17 mouse cellular contexts compared by ENCODE assay signal in genomic region chr5:130007344-130007743, GRCm38 (mm10). TPM values are rescaled to one million over a fixed set of nuclear protein-coding genes. Genes with fewer than 3 reads are reported as not detected.
DNase-seq lines count a peak whose midpoint lies in the region; ATAC-seq and TF ChIP-seq lines count a peak whose summit lies in the region.
"Had no signal": no experiment of that assay in that cellular context is flagged by ENCODE, and none has a peak within 500 bp of the region (broad histone marks: within the 10 kb centered on the region; RNA-seq: fewer than 3 reads in every experiment).

No protein-coding gene starts in this region.

- no peaks in the 10 kb centered on the region for H3K27me3 ChIP-seq in kidney, postnatal 0 days (ENCODE audit: insufficient read depth, low read length)
- H3K27me3 ChIP-seq: embryonic facial prominence, embryonic 13.5 days; forebrain, embryonic 13.5 days; limb, embryonic 12.5 days had no signal

- no peak overlapping the region for H3K27ac ChIP-seq in kidney, postnatal 0 days
- no peak overlapping the region for H3K27ac ChIP-seq in bone marrow, adult 2 months (ENCODE audit: control insufficient read depth, insufficient read depth, low read depth, low read length, poor library complexity)
- H3K27ac ChIP-seq: embryonic facial prominence, embryonic 13.5 days; forebrain, embryonic 13.5 days; limb, embryonic 12.5 days had no signal

- ATAC-seq in kidney, postnatal 0 days (replicated peaks; ENCODE audit: low FRiP score, low read depth), result no peak
- ATAC-seq: forebrain, embryonic 13.5 days had no signal

- no peak for TF ChIP-seq POLR2A in bone marrow, adult 2 months (IDR thresholded peaks at IDR 0.05; ENCODE audit: borderline replicate concordance, control insufficient read depth, low read depth, low read length)

- no peak overlapping the region for H3K9ac ChIP-seq in kidney, postnatal 0 days (ENCODE audit: low read depth, low read length)
- H3K9ac ChIP-seq: embryonic facial prominence, embryonic 13.5 days; forebrain, embryonic 13.5 days; limb, embryonic 12.5 days had no signal

- 0 out of 2 replicates have a peak, but pooled peaks cover 5% of the 10 kb centered on the region for H3K4me1 ChIP-seq in kidney, postnatal 0 days (replicated peaks; ENCODE audit: insufficient read depth, low read length)
- H3K4me1 ChIP-seq in bone marrow, adult 2 months (ENCODE audit: control insufficient read depth, insufficient read depth, low read length), result peaks cover 2% of the 10 kb centered on the region; the same call in 1 of the 2 replicates

- H3K4me2 ChIP-seq in kidney, postnatal 0 days (ENCODE audit: low read length), result no peak overlapping the region
- H3K4me2 ChIP-seq: embryonic facial prominence, embryonic 13.5 days; forebrain, embryonic 13.5 days; limb, embryonic 12.5 days had no signal

- no peaks in the 10 kb centered on the region for H3K9me3 ChIP-seq in kidney, postnatal 0 days (replicated peaks; ENCODE audit: low read length)

- WGBS in kidney, postnatal 0 days, result 82% methylated on average over 1 of the region's 1 CpGs
- 67% methylated on average over 1 of the region's 1 CpGs for WGBS in bone marrow, adult 2 months

- no peak for DNase-seq in kidney, postnatal 0 days (ENCODE audit: low spot score)
- no peak for DNase-seq in kidney, adult 8-10 months
- DNase-seq in 416B (ENCODE audit: low read depth), result peak; percentile 55
- DNase-seq in CD4-positive, CD25-positive, alpha-beta regulatory T cell, adult 2 months (ENCODE audit: low read depth, low spot score), result peak; percentile 70
- no peak for DNase-seq in heart, postnatal 36 days
- DNase-seq in left cerebral cortex, adult 8-10 months (ENCODE audit: low spot score in 2 of 2), result no peak
- DNase-seq in retina, postnatal 1 day, result no peak
- DNase-seq: adrenal gland, postnatal 25 days; cerebellum, adult 9-10 months; gastrocnemius, postnatal 25 days; heart, postnatal 10 days; kidney, adult 18-20 months; layer of hippocampus, adult 9-11 months had no signal

- intact Hi-C loops in heart, postnatal 36 days (cut with DNase I), result no loop called here

- peak; percentile 58 for TF ChIP-seq CTCF in kidney, postnatal 0 days (IDR thresholded peaks at IDR 0.05; ENCODE audit: low read depth)
- TF ChIP-seq CTCF in bone marrow, adult 2 months (IDR thresholded peaks at IDR 0.05; ENCODE audit: control insufficient read depth, insufficient read depth, low read length), result 0 out of 2 replicates have a peak, but pooled peaks have one; percentile 9

- H3K4me3 ChIP-seq in kidney, postnatal 0 days (replicated peaks; ENCODE audit: low read depth, low read length), result no peak overlapping the region
- no peak overlapping the region for H3K4me3 ChIP-seq in bone marrow, adult 2 months (replicated peaks; ENCODE audit: control insufficient read depth, low read depth, low read length)
- H3K4me3 ChIP-seq: embryonic facial prominence, embryonic 13.5 days; forebrain, embryonic 13.5 days; limb, embryonic 12.5 days had no signal

- no peaks in the 10 kb centered on the region for H3K36me3 ChIP-seq in kidney, postnatal 0 days (ENCODE audit: insufficient read depth, low read length)

RNA-seq across cellular contexts. Expression of gene Gusb, which starts 4.5 kb away (rescaled TPM):
- 51.2 and 52.7 TPM in 2 replicates for polyA plus RNA-seq in kidney, postnatal 0 days (2015; fragmentation: Nextera tagmentation; extraction: Ambion mirVana)
- 14.5 and 22.6 TPM in 2 replicates for polyA plus RNA-seq in bone marrow, adult 2 months (2011; ENCODE audit: insufficient read depth, insufficient read length, low replicate concordance, missing spikeins)
- total RNA-seq in heart, postnatal 36 days (2021), result 10 to 100 TPM; 13.3 to 15.6 TPM
- 10 to 100 TPM; 12.7 to 40.4 (median 22.1) TPM for total RNA-seq in left cerebral cortex, adult 8-10 months (2022)

RNA-seq across cellular contexts. Expression of gene Asl, which starts 21.7 kb away (rescaled TPM):
- 86.4 and 94.1 TPM in 2 replicates for polyA plus RNA-seq in kidney, postnatal 0 days (2015; fragmentation: Nextera tagmentation; extraction: Ambion mirVana)
- 14.9 and 37.1 TPM in 2 replicates for polyA plus RNA-seq in bone marrow, adult 2 months (2011; ENCODE audit: insufficient read depth, insufficient read length, low replicate concordance, missing spikeins)
- 1 to 10 TPM; 8.4 to 9.1 TPM for total RNA-seq in heart, postnatal 36 days (2021)
- 10 to 100 TPM; 22.9 to 28.0 (median 25.9) TPM for total RNA-seq in left cerebral cortex, adult 8-10 months (2022)

RNA-seq across cellular contexts. Expression of gene Crcp, which starts 21.7 kb away (rescaled TPM):
- polyA plus RNA-seq in kidney, postnatal 0 days (2015; fragmentation: Nextera tagmentation; extraction: Ambion mirVana), result 36.8 and 42.8 TPM in 2 replicates
- polyA plus RNA-seq in bone marrow, adult 2 months (2011; ENCODE audit: insufficient read depth, insufficient read length, low replicate concordance, missing spikeins), result 10.5 and 18.0 TPM in 2 replicates
- 10 to 100 TPM; 14.2 to 14.4 TPM for total RNA-seq in heart, postnatal 36 days (2021)
- total RNA-seq in left cerebral cortex, adult 8-10 months (2022), result 10 to 100 TPM; 26.7 to 32.6 (median 30.1) TPM

Comparison
In these comparisons a context has a peak if more than half of its experiments do, and no peak if none do; other contexts are left out.
1. DNase-seq: peak in 416B (single experiment) and CD4-positive, CD25-positive, alpha-beta regulatory T cell, adult 2 months (single experiment); none in kidney, postnatal 0 days (single experiment), kidney, adult 8-10 months (0 of 2), heart, postnatal 36 days (0 of 2), left cerebral cortex, adult 8-10 months (0 of 2) and retina, postnatal 1 day (single experiment).